Mouse (Mus musculus): ENCODE measurements at regions not wholly inside any gene's neighbourhood (a gene's known extent, or its start where the extent isn't known, plus 50 kb on each side); places are given as distances from the start of the nearest gene placed in this dataset.

DNA sequence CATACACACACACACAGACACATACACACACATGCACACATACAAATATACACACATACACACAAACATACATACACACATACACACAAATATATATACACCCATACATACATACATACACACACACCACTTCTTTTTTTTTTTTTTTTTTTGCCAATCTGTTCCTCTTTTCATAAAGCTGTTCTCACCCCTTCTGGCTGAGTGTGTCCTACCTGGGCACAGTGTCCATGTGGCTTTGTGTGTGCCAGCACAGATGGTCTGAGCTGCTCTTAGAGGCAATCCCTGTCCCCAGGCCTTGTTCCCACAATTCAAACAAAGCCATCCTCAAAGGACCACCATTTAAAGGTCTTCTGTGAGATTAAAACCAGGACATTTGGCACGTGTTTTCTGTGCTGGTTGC is 127.6 kb upstream of the Prep start:
- no peak for DNase-seq

DNA sequence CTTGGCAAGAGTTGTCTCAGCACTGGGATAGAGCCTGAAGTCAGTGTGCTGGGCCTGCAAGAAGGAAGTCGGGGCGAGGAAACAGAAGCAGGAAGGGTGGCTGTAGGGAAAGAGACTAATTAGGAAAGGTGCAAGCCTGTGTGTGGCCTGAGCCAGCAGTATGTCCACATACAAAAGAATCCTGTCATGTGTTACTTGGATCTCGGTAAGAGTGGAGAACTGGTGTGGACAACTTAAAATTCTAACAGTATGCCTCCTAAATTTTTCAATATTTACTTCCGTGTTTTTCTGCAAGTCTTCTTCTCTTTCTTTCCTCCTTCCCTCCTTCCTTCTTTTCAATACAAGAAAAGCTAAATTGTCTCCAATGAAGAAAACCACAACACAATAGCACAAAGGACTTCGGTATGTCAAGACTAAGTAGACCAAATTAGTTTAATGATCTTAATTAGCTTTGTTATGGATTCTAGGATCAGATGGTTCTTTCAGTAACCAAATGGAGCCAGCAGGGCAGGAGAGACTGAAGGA is 130.0 kb upstream of the Prep start:
- peak in 1 of 2 experiments; percentile 5 for DNase-seq

DNA sequence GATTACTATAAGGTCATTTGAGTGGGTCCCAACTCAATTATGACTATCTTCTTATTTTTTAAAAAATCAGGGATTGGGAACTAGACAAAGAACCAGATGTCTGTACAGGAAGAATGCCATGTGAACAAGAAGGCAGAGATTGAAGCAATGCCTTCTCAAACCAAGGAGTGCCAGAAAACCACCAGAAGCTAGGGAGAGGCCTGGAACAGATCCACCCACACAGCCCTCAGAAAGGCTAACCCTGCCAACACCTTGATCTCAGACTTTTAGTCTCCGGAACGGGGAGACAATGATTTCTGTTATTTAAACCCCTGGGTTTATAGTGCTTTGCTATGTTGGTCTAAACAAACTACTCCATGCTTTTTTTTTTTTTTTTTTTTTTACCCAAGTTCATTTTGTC is 136.2 kb upstream of the Prep start:
- DNase-seq: no peak

DNA sequence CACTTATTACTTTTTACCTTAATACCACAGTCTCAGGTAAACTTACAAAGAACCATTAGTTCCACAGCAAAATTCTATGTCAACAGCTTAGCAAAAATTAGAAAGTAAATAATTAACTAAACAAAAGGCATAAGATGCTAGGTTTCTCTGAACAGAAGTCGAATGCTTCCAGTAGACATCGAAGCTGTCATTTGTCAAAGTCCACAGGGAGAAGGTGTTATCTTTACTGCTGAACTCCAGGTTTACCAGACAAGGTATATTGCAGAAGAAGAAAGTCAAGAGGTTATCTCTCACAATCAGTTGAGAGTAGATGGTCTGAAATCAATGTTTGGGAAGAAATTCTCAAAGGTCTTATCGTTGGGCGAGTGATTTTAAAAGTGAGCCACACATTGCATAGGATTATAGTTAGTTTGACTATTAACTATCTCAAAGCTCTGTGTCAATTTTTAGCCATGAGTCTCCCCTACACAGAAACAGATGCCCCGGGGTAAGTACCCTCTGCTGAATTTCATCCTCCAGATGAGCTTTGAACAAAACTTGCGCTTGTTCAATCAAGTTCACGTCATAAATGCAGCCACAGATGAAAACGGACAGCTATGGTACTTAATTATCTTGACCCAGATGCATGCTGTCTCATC is 153.1 kb upstream of the Prep start:
- no peak for DNase-seq

DNA sequence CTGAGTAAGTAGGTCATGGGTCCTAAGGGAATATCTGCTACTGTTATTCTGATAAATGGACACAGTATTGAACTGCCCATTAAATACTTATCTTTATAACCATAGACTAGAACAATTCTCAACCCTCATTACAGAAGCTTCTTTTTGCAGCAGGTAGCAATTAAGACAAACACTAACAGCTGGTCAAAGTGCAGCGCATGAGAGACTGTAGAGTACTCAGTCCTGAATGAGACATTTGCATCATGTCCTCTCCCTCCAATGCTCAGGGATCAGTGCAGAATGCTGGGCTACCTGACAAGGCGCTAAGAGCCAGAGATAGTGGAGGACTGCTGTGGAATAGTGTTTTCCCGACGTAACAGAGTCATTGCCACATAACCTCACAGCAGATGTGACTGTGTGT is 162.5 kb upstream of the Prep start:
- no peak for DNase-seq

DNA sequence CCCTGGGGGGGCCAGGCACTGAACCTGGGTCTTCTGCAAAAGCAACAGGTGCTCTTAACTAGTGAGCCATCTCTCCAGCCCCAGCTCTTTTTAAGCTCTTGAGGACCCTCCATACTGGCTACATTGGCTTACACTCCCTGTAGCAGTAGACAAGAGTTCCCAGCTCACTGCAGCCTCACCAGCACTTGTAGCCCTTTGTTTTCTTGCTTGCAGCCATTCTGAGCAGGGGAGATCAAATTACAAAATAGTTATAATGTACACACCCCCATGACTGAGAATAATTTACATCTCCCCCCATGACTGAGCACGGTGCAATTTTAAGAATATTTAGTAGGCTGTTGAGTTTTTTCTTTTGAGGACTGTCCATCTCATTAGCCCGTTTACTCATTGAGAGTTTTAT is 165.8 kb upstream of the Prep start:
- no peak for DNase-seq

DNA sequence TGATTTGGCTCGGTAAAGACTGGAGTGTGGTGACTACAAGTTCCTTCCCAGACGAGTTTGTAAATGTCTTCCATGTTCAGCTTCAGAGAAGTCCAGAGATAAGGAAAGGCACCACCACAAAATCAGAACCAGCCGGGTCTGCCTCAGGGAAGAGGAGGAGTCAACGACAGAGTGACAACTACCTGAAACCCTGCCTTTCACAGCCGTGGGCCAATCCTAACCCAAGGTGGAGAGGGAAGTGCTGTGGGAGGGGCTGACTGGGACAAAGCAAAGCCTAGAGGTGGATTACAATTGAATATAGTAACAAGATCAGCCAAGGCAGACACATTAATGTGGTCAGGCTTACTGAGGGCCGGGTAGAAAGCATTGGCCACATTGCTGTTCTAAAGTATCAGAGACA is 174.9 kb upstream of the Prep start:
- no peak for DNase-seq

DNA sequence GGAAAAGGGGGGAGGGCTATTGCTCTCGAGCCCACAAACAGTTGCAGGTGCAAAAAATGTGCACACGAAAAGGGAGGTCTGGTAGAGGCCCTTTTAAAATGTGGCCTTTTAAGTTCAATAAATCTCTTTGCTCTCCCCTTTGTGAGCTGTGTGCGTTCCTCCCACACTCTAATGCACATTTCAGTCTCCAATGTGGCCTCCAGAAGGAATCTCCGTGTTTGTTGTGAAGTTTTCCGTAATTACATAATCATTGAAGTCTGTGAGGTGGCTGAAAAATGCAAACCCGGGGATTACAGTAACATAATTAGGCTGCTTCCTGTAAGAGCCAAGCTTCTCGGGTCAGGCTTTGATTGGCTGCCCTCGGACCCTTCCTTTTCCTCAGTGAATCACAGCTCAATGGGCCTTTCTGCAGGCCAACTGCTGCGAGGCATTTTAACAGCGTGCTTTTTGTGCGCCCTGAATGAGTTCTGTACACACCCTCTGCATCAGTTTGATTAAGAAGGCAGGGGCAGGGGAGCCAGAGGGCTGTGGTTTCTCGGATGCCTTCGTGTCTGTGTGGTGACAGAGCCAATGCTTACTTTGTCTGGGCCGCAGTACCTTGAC is 179.8 kb upstream of the Prep start:
- DNase-seq: no peak

DNA sequence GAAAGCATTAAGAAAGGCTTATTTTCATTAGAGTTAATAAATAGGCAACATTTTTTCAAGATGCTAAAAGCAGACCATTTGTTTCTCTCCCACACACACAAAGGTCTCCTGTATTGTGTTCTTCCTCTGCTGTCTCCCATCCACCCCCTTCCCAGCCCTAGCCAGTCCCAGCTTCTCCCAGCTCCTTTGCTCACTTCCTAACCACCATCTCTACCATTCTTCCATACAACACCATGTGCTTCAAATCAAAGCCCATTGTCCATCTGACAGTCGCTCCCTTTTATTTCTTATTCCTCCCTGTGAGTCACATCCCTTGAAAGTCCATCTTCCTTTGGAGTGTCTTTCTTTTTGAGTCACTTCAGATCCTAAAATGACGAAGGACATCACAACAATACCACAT is 185.0 kb upstream of the Prep start:
- no peak for DNase-seq

DNA sequence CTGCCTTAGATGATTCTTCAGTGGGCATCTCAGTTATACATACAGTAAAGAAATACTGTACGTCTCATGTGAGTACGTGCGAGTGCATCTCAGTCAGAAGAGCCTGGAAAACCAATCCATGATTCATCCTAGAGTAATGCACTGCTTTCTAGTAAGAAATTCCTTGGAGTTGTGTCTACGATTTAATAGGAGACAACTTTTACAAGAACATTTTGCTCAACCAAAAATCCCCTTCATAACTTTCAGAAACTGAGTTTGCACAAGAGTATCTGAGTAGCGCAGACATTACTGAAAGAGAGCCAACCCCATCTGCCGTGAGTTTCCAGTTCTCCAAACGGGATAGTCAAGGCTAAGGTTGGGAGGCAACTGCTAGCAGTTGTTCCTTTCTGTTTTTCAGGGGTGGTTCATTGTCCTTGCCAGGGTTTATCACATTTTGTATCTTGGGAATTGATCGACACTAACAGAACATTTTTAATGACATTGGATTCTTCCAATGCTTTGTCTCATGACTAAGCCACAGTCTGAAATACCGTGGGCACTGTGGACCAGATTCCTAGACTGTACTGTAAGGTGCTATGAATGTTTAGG is 189.8 kb upstream of the Prep start:
- DNase-seq: no peak

DNA sequence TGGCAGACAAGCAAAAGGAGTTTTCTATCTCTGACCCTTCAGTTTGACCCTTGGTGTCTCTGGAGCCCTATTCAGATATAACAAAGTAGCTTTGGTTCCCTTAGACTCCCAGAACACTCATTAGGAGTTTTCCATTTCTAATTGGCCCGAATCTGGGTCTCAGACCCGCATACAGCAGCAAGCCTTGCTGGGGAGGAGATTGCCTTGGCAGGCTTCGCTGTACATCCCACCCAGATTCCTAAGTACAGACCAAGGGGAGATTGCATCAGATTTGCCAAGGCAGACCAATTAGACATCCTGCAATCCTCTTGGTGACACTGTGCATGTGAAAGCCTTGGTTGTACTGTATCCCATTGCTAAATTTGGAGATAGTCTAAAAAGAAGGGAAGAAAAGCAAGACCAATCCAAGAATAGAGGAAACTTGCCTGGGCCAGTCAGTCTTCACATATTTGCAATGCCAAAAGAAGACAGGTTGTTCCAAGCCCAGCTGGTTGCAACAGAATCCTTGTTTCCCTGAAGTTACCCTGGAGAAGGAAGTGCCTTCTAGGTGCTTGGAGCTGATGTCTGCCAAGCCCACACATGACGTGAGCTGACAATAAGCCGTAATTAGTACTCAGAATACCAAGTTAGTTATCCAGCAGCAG is 193.2 kb upstream of the Prep start:
- DNase-seq: no peak

DNA sequence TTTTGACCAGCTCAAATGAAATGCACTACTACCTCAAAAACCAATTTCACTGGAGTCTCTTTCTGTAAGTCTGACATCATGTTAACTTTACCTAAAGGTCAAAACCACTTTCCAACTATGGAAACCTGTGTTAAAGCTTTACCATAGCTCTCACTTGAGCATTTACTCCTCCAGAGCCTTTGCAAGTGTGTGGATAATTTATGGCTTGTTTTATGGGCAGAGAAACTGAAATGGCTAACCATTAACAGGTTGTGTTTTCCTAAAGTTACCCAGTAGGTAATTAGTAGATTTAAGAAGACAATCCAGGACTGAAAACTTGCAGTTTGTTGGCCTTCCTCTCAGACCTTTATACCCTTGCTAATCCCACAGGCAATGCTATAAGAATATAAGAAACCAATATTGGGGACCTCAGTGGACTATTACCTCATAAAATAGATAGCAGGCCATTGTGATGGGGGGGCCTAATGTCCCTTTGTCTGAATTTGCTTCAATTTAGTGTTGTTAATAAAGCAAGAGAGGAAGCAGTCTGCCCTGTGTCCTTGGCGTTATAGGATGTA is 202.7 kb upstream of the Prep start:
- DNase-seq: no peak

DNA sequence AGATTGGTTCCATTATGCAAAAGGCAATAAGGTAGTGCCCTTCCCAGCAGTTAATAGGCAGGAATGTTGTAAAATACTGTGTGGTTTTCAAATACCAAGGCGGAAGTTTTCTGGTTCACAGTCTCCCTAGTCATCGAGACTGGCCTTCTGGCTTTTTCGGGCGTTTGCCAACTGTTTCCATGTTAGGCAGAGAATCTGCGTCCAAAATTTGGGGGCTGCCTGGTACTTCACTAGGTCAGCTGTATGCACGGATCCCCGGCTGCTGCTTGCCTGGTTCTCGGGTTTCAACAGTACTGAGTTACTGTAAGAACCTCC is 204.7 kb upstream of the Prep start:
- no peak for DNase-seq

DNA sequence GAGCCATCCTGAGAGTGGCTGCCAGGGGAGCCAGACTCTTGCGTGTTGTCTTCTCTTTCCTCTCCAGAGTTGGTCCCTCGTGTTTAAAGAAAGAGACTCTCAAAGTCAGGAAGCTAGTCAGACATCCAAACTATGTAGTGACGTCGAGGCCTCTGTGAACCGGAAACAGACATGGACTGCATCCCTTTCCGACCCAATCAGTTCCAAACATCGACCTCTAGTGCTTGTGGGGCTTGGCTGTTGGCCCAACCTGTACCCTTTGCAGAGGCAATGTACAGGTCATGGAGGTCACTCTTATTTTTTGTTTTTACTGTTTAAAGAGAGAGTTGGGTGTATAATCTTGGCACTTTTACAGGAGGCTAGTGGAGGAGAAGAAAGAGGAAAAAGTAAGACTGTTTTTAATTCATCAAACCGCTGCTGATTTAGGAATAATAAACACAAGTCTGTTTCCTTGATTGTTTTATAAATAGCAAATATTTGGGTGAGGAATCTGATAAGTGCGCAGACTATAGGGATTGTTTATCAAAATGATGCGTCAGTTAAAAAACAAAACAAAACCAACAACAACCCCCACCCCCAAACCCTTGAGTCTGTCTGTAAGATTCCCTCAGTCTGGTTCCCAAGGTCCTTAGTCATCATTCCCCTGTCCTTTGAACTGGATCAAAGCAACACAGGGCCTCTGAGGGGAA is 205.2 kb upstream of the Prep start:
- DNase-seq: peak; percentile 55 to 76

DNA sequence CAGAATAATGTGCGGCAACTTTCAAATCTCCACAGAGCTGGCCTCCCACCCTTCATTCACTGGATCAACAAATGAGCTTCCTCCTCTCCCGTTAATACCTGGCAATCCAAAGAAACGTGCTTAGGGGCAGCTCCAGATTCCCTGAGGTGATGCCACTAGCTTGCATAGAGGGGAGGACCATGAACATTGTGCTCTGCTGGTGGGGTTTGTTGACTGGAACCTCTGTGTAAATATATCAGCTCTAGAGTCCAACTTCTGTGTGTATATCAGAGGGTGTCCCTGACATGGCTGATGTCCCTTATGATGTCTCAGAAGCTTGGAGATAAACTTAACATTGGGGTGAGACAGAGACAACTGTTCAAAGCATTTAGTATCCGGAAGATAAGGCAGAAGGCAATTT is 209.6 kb upstream of the Prep start:
- DNase-seq: no peak

DNA sequence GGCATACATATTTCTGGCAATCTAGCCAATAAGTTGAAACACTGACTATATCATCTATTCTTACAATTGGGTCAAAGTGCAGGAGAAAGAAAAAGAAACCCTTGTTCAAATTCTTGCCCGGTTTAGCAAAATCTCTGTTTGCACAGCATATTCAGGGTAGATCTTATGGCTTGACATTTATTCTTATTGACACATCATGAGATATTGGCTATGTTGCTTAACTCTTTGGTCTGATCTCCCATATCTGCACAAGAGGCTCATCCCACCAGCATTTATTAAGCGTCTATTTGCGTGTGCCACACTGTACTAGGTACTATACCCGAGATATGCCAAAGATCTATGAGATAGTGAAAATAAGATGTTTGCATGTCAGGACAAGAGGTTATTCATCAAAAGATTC is 212.9 kb upstream of the Prep start:
- no peak for DNase-seq

DNA sequence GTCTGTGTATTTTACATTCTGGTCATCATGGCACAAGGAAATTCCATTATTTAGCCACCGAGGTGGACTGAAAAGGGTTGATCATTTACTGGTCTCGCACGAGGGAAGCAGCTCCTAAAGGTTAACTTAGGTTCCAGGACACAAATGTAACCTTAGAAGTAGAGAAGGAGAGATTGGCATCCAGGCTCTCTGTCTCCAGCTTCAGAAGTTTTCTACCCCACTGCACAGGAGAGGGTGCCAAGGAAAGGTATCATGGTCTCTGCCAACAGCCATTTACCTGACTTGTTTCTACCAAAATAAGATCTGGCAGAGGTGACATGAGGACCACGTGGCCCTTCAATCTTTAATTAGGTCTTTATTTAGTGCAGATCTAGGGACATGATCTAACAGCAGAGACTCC is 218.0 kb upstream of the Prep start:
- DNase-seq: no peak

DNA sequence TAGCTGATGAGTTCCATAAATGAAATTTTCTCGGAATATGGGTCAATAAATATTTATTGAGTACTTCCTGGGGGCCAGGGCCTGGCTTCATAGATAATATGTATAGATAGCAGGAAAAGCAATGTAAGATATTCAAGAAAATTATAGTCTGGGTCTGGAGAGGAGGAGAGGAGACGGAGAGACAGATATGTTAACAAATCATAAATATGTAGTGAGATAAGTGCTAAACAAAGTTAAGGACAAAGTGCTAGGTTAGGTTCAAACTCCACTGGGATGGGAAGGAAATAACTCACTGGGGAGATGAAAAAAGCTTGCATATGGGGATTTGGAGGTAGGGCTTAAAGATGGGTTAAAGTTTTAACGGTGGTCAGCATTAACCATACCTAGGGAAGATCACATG is 220.2 kb upstream of the Prep start:
- no peak for DNase-seq

DNA sequence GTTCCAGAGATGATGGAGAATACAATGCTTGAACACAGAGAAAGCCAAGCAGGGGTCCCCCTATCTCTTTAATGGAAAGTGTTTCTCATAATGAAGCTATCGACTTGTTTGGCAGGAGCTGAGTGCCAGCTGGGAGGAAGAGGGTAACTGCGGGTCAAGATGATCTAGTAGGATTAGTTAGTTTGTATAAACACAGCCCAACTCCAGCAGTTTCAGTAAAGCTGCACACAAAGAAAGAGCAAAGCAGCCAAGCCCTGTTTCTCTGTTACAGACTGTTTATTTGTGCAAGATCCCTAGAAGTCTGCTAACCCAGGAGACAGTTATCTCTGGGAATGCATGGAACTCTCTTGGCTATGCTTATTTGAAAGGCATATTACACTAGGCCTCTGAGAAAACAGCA is 220.9 kb upstream of the Prep start:
- no peak for DNase-seq

DNA sequence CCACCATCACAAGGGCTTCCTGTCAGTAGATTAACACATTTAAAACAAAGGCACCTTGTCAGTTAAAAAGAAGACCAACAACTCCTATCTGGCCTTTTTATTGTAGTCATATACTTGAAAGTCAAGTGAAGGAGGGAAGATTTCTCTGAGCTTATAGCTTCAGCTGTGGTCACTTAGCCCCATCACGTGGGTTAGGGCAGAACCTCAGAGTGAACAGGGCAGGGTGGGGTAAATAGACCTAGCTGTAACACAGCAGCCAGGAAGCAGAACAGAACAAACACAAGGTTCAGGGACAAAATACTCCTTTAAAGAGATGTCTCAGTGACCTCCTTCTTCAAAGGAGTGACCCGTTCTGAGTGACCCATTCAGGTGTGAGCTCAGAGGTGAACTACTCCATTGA is 226.6 kb upstream of the Prep start:
- no peak for DNase-seq

DNA sequence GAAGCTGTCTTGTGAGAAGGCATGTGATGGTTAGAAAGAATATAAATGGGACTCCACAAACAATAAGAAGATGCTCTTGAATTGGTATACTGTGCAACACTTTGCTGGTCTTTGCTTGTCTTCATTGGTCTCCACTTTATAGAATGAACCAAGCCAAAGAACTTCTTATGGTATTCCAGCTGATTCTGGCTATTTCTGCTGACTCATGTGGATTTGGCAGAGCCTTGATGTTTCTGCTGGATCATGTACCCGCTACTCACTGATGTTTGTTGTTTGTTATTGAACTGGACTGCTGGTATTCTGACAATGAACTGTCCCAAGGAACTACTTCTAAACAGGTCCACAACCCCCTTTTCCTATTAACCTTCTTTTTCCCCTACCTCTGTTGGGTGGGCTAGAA is 234.5 kb upstream of the Prep start:
- no peak for DNase-seq

DNA sequence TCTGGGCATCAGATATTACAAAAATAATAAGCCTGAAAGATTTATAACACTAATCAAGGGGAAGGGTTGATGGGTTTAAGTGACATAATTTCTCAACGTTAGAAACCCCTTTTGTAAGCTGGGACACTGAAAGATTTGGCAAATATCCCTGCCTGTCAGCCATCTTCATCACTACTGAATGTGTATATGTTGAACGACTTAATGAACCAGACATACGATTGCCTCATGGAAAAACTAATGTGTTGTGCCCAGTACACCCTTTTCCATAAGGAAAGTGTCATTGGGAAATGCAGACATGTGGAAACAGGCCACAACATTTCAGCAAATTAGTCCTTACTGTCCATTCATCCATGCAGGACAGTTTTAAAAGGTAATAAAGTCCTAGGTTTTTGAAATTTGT is 240.7 kb upstream of the Prep start:
- DNase-seq: no peak

DNA sequence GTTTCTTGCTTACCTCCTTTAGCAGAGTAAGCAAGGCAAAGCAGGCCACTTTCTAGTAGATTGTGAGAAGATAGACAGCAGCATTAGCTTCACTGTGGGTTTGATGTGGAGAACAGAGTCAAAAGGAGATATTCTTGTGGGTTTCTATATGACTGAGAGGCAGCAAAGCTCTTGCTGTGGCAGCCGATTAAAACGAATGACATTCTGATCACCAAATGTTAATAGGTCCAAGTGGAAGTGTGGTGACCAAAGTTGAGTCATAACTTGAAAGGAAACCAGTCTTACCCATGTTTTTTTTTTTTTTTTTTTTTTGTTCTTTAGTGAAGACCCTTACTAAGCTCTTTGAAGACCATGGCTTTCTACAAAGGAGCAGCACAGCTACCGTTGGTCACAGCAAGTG is 245.3 kb upstream of the Prep start:
- DNase-seq: no peak
